Mouse (Mus musculus) heart, embryonic 13.5 days (tissue): ENCODE data around the gene Tmppe. TPM values are rescaled to one million over a fixed set of nuclear protein-coding genes. Genes with fewer than 3 reads are reported as not detected.
"Not testable (repeated sequence)": the region's sequence is repeated elsewhere in the genome, so short reads cannot be mapped to it uniquely, and the experiment has no call there.

Experiments used
- ATAC-seq: fragments of 200-750 bp; cut with Nextera tagmentation; 2 replicates; pipeline ENCODE4 v1.8.0; 2017; ENCODE audit warnings: moderate TSS enrichment; ENCODE audit not compliant: insufficient number of reproducible peaks, low FRiP score, low TSS enrichment; ENCODE audit errors: extremely low read depth
- H3K27ac ChIP-seq: fragments of 300-500 bp; sonication (generic); replicated peaks from 2 replicates; pipeline ENCODE4 v1.5.1; 2015; ENCODE audit warnings: moderate library complexity, mild to moderate bottlenecking, inconsistent platforms
- H3K27me3 ChIP-seq: fragments of 300-500 bp; sonication (generic); replicated peaks from 2 replicates; pipeline ENCODE4 v1.6.1; 2015; ENCODE audit warnings: mild to moderate bottlenecking, inconsistent platforms
- H3K36me3 ChIP-seq: fragments of 300-500 bp; sonication (generic); 2 replicates; pipeline ENCODE4 v1.6.1; 2015; ENCODE audit warnings: mild to moderate bottlenecking, inconsistent platforms
- H3K4me1 ChIP-seq: fragments of 300-500 bp; sonication (generic); 2 replicates; pipeline ENCODE4 v1.6.1; 2015; ENCODE audit warnings: inconsistent platforms
- H3K4me2 ChIP-seq: fragments of 300-500 bp; sonication (generic); 2 replicates; pipeline ENCODE4 v1.6.1; 2015; ENCODE audit warnings: inconsistent platforms, mild to moderate bottlenecking, moderate library complexity
- H3K4me3 ChIP-seq: fragments of 300-500 bp; sonication (generic); 2 replicates; pipeline ENCODE4 v1.5.1; 2015; ENCODE audit warnings: moderate library complexity, mild to moderate bottlenecking, inconsistent platforms
- H3K9ac ChIP-seq: fragments of 300-500 bp; sonication (generic); 2 replicates; pipeline ENCODE4 v1.6.1; 2015; ENCODE audit warnings: inconsistent platforms, mild to moderate bottlenecking, moderate library complexity
- H3K9me3 ChIP-seq: fragments of 300-500 bp; sonication (generic); 2 replicates; pipeline ENCODE4 v1.6.1; 2016; ENCODE audit warnings: inconsistent platforms
- WGBS: fragments of 180-500 bp; shearing (Covaris S2); methylation state at CpG from one replicate; pipeline ENCODE4 v1.1.7; 2015; ENCODE audit warnings: mixed read lengths; 5-methylcytosine and 5-hydroxymethylcytosine counted together
- polyA plus RNA-seq: library from polyadenylated mRNA; unstranded; fragments of >200 nt; fragmentation: Nextera tagmentation; extraction: Ambion mirVana; gene quantifications from 2 replicates; pipeline ENCODE4 v1.2.1, GENCODE M21; 2015

The Tmppe gene
- polyA plus RNA-seq: 9.2 and 10.1 TPM in 2 replicates

GRCm38 (mm10) chr9:114400949-114401684 lies at the start of gene Tmppe, which contains the start of gene Glb1:
Tmppe (plus strand) TSS chr9:114401105.
Glb1 (plus strand) TSS chr9:114401076.
- under 1% methylated on average over 73 of the region's 73 CpGs for WGBS
- Histone ChIP-seq H3K9ac (peak within 1 kb of the TSS; percentile 94), H3K4me3 (peak within 1 kb of the TSS; percentile 95), H3K36me3 (peaks cover 23% of the 10 kb centered on the region), H3K27ac (peak within 1 kb of the TSS; percentile 91), H3K4me2 (peak within 1 kb of the TSS; percentile 88), H3K9me3 (no peaks in the 10 kb centered on the region), H3K4me1 (peaks cover 13% of the 10 kb centered on the region), H3K27me3 (no peaks in the 10 kb centered on the region)
- ATAC-seq: peak; percentile 95

GRCm38 (mm10) chr9:114367783-114368470 lies 33.0 kb upstream of the Tmppe start:
- H3K4me3 ChIP-seq: peak overlapping the region; percentile 63
- peaks cover 12% of the 10 kb centered on the region; the same call in 1 of the 2 replicates for H3K4me1 ChIP-seq
- peak overlapping the region; percentile 83 for H3K9ac ChIP-seq
- peaks cover 4% of the 10 kb centered on the region; the same call in 1 of the 2 replicates for H3K27me3 ChIP-seq
- H3K27ac ChIP-seq: peak overlapping the region; percentile 42; the same call in 1 of the 2 replicates
- WGBS: under 1% methylated on average over 48 of the region's 48 CpGs
- H3K9me3 ChIP-seq: no peaks in the 10 kb centered on the region
- H3K4me2 ChIP-seq: peak overlapping the region; percentile 90
- peak; percentile 62 for ATAC-seq
- H3K36me3 ChIP-seq: peaks cover 2% of the 10 kb centered on the region

- peak overlapping the region; percentile 42; the same call in 1 of the 2 replicates for H3K27ac ChIP-seq
- ATAC-seq: peak; percentile 38; the same call in 1 of the 2 replicates
These were observed 32.4 kb upstream of the Tmppe start for GRCm38 (mm10) chr9:114368471-114368858.

GRCm38 (mm10) chr9:114369389-114369788 lies 31.5 kb upstream of the Tmppe start:
- H3K36me3 ChIP-seq: peaks cover 15% of the 10 kb centered on the region
- H3K4me1 ChIP-seq: peaks cover 12% of the 10 kb centered on the region; the same call in 1 of the 2 replicates
- 53% methylated on average over 5 of the region's 5 CpGs for WGBS
- H3K9me3 ChIP-seq, H3K4me3 ChIP-seq, H3K27ac ChIP-seq, H3K4me2 ChIP-seq, H3K9ac ChIP-seq, ATAC-seq, H3K27me3 ChIP-seq: not testable (repeated sequence)

More at GRCm38 (mm10) chr9:114368471-114368858, 32.4 kb upstream of the Tmppe start:
- Histone ChIP-seq H3K27me3 (peaks cover 4% of the 10 kb centered on the region; the same call in 1 of the 2 replicates), H3K36me3 (peaks cover 7% of the 10 kb centered on the region), H3K9ac (peak overlapping the region; percentile 83), H3K4me3 (peak overlapping the region; percentile 63), H3K9me3 (no peaks in the 10 kb centered on the region), H3K4me1 (peaks cover 12% of the 10 kb centered on the region; the same call in 1 of the 2 replicates), H3K4me2 (peak overlapping the region; percentile 90)
- 11% methylated on average over 12 of the region's 12 CpGs for WGBS

- WGBS: 21% methylated on average over 5 of the region's 5 CpGs
These were observed 29.2 kb upstream of the Tmppe start for GRCm38 (mm10) chr9:114371717-114372116.

GRCm38 (mm10) chr9:114375276-114375962 lies 25.5 kb upstream of the Tmppe start:
- Histone ChIP-seq H3K4me3 (no peak overlapping the region), H3K27me3 (no peaks in the 10 kb centered on the region), H3K4me1 (peaks cover 15% of the 10 kb centered on the region), H3K4me2 (no peak overlapping the region), H3K9ac (no peak overlapping the region), H3K9me3 (no peaks in the 10 kb centered on the region), H3K36me3 (peaks cover 73% of the 10 kb centered on the region), H3K27ac (no peak overlapping the region)
- 79% methylated on average over 10 of the region's 10 CpGs for WGBS
- no peak for ATAC-seq

More at GRCm38 (mm10) chr9:114371717-114372116, 29.2 kb upstream of the Tmppe start:
- not testable (repeated sequence) for H3K27ac ChIP-seq, H3K9me3 ChIP-seq, H3K9ac ChIP-seq, H3K4me2 ChIP-seq, H3K4me3 ChIP-seq, H3K27me3 ChIP-seq, ATAC-seq
- peaks cover 13% of the 10 kb centered on the region for H3K4me1 ChIP-seq
- peaks cover 36% of the 10 kb centered on the region for H3K36me3 ChIP-seq

- ATAC-seq: peak; percentile 21; the same call in 1 of the 2 replicates
- no peak overlapping the region for H3K9ac ChIP-seq
- no peak overlapping the region for H3K27ac ChIP-seq
- H3K9me3 ChIP-seq: no peaks in the 10 kb centered on the region
- 67% methylated on average over 10 of the region's 10 CpGs for WGBS
- peaks cover 82% of the 10 kb centered on the region for H3K36me3 ChIP-seq
- no peaks in the 10 kb centered on the region for H3K27me3 ChIP-seq
- no peak overlapping the region for H3K4me3 ChIP-seq
- H3K4me1 ChIP-seq: peaks cover 15% of the 10 kb centered on the region
- no peak overlapping the region for H3K4me2 ChIP-seq
These were observed 23.7 kb upstream of the Tmppe start for GRCm38 (mm10) chr9:114377168-114377567.

- H3K36me3 ChIP-seq: peaks cover 88% of the 10 kb centered on the region
- no peaks in the 10 kb centered on the region for H3K9me3 ChIP-seq
- WGBS: 80% methylated on average over 12 of the region's 12 CpGs
- H3K9ac ChIP-seq: no peak overlapping the region
- H3K27ac ChIP-seq: no peak overlapping the region
- ATAC-seq: no peak
- H3K4me2 ChIP-seq: no peak overlapping the region
- no peak overlapping the region for H3K4me3 ChIP-seq
- peaks cover 15% of the 10 kb centered on the region for H3K4me1 ChIP-seq
- H3K27me3 ChIP-seq: no peaks in the 10 kb centered on the region
These were observed 21.0 kb upstream of the Tmppe start for GRCm38 (mm10) chr9:114379871-114380270.

GRCm38 (mm10) chr9:114380881-114381733 lies 19.8 kb upstream of the Tmppe start:
- WGBS: 62% methylated on average over 17 of the region's 17 CpGs
- no peaks in the 10 kb centered on the region for H3K27me3 ChIP-seq
- no peak overlapping the region for H3K9ac ChIP-seq
- no peak overlapping the region for H3K4me3 ChIP-seq
- no peak overlapping the region for H3K4me2 ChIP-seq
- no peak overlapping the region for H3K27ac ChIP-seq
- peaks cover 16% of the 10 kb centered on the region for H3K4me1 ChIP-seq
- no peaks in the 10 kb centered on the region for H3K9me3 ChIP-seq
- no peak for ATAC-seq
- H3K36me3 ChIP-seq: peaks cover 89% of the 10 kb centered on the region

- ATAC-seq: no peak
- peaks cover 21% of the 10 kb centered on the region for H3K4me1 ChIP-seq
- H3K27me3 ChIP-seq: no peaks in the 10 kb centered on the region
- H3K4me2 ChIP-seq: no peak overlapping the region
- no peaks in the 10 kb centered on the region for H3K9me3 ChIP-seq
- H3K27ac ChIP-seq: no peak overlapping the region
- no peak overlapping the region for H3K9ac ChIP-seq
- no peak overlapping the region for H3K4me3 ChIP-seq
- H3K36me3 ChIP-seq: peaks cover 71% of the 10 kb centered on the region
- 86% methylated on average over 17 of the region's 17 CpGs for WGBS
These were observed 17.8 kb upstream of the Tmppe start for GRCm38 (mm10) chr9:114382936-114383710.
